Mouse (Mus musculus): Measurements from ENCODE around the gene Cpt1b.
A peak's percentile ranks its signal among the peaks of the same experiment; 100 is the strongest.

Cpt1b gene

DNA sequence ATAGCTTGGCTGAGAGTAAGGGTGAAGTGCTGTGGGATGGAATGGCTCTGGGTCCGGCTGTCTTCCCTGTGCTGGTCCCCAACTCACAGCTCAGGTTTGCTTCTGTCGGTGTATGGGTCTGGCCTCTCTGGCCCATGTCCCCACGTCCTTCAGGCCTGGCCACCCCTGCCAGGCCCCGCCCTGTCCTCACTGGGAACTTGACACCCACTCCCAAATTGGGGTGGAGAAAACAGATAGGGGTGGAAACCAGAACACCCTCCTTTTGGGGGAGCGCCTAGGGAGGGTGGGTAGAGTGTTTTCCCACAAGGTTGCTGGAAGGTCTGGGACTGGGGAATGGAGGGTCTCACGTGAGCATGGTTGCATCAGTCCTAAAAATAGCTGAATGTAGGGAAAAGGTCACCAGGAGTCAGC, at the start of gene Cpt1b:
Cpt1b (minus strand) TSS at position 153 of the 411 bp plus-strand sequence.
- DNase-seq = no peak

DNA sequence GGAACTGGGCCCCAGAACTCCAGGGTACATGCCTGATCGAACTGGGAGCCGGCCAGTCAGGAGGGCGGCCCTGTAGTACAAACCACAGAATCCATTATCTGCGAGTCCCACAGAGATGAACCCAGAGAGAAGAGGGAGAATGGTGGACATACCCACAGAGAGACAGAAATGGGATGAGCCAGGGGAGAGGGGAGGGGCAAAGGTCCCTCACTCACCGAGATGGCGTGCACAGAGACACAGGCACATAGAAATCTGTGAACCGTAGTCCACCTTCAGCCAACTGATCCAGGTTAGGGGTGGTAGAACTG, 49.6 kb upstream of the Cpt1b start:
- no peak for DNase-seq

DNA sequence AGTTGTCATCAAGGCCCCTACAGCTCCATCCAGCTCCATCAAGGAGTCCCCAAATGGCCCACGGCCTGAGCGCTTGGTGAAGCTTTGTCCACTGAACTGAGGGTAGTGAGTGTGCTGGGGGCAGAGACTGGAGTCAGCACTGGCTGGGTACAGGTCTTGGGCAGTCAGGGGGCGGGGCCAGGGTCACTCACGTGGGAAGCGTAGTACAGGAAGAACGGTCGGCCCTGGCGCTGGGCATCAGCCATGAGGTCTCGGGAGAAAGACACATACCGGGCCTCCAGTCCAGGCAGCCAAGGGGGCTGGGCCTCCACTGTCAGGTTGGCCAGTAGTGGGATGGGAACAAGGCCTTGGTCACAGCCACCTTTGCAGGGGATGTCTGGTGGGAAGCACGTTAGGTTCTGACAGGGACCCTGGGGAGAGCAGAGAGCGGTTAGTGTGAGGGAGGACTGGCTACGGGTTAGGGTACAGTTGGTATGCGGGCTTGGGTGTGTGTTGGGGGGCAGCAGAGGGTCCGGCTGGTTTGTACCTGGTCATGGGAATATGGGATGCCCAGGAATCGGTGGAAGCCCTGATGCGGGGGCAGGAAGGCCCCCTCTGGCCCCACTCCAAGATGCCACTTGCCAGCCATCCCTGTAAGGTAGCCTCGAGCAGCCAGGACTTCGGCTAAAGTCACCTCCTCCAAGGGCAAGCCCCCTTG, 49.1 kb upstream of the Cpt1b start:
- DNase-seq = no peak

DNA sequence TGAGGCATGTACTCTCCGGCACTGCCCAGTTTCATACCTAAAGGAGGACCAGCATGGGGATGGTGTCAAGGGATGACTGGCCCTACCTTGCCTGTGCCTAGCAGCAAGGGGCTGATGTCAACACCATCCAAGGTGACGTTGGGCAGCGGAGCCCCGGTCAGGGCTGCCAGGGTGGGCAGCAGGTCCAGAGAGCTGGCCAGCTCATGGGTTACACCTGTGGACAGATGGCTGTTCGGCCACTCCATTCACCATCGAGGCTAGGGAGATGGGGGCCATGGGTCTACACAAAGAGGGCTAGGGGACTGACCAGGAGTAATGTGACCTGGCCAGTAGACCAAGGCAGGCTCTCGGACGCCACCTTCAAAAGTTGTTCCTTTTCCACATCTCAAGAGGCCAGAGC, 48.3 kb upstream of the Cpt1b start:
- DNase-seq = no peak

DNA sequence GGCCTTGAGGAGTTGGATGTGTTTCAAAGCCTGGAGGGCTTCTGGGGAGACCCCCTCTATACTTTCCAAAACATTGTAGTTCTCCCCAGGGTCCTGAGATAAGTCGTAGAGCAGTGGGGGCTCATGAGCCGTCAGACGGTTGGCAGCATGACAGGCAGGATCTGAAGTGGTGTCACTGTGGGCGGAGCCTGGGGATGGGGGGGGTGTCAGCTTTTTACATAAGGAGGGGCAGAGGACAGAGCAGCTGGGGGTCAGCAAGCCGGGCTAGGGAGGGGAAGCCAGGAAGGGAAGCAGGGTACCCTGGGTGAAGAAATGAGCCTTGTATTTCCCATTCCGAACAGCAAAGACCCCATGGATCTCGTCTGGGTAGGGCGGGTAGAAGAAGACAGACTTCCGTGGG, 47.7 kb upstream of the Cpt1b start:
- DNase-seq = no peak

DNA sequence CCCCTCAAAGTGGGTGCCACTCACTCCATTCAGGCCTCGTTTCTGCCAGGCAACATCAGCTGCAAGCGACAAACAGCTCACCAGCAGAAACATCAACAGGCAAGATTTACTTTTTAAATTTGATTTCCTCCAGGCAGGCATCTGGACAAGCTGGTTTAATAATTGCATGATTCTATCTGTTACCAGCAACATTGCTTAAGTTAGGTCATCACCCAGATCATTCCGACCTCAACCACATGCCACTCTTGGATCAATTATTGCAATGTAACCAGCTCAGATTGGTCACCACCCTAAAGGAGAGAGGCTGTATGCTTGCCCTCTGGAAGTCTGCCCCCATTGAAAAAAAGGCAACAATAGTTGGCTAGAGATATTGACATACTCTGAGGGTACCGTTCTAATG, 45.8 kb upstream of the Cpt1b start:
- DNase-seq = no peak

DNA sequence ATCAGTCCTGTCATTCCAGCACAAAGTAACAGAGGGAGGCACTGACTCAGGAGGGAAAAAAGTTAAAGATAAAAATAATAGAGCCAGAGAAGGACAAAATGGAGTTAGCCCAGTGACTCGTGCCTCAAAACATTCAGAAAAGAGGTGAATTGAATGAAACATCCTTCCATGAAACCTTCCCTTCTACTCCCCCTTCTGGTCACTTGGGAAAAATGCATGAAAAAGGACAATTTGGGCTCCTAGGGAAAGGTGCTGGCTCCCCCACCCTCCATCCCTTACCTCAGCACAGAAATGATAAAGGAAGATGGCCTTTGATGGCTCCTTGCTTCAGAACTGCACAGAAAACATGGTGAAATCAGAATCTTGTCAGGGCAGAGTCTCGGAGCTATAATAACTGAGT, 42.9 kb upstream of the Cpt1b start:
- DNase-seq = peak; percentile 49

DNA sequence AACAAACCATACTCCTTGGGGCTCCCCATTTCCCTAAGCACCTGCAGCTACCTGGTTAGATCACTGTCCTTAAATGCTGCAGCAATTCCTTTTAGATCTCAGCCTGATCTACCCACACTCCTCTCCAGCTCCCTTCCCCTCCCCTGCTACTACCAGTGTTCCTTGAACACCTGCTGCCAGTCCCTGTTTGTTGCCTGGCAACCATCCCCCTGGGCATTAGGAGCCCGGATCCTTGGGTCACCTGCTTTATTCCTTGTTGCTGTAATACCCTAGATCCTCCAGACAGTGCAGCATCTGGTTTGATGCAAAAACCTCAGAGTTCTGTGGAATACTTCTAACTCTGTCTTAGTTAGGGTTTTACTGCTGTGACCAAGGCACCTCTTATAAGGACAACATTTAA, 39.4 kb upstream of the Cpt1b start:
- DNase-seq = peak; percentile 37

DNA sequence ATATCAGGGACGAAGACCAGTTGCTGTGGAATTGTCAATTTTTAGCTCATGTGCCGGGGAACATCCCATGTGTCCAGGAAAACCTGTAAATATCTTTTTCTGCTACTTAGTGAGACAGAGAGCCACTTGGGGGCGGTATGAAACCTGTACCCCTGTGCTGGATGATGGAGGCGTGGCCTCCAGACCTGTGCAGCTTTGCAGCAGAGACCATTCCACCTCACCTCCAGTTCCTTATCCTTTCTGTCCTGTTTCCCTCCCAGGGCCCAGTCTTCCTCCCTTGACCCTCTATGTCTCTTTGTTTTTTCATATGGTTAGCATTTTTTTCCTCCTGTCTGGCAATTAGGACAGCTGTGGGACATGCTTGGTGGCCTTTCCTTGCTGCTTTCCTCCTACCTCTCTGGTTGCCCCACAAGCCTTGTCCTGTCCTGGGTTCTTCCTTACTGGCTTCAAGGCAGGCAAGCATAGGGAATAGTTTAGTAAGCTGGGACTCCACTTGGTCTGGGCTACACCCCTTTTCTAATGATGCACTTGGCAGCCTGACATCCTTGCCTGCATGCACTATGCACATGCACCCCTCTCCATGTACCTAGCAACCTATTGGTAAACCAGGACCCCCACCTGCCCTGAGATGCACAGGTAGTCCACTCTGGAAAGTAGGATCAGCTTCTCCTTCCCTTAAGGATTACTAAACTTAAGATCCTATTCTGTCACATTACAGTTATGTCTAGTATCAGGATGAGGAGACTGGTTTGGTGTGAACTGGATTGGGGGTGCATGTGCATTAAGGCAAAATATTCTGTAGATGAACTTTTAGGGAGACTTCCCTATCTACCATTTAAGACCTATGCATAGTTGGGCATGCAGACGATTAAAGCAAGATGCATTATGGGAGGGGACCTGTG, 37.9 kb upstream of the Cpt1b start:
- DNase-seq = no peak

DNA sequence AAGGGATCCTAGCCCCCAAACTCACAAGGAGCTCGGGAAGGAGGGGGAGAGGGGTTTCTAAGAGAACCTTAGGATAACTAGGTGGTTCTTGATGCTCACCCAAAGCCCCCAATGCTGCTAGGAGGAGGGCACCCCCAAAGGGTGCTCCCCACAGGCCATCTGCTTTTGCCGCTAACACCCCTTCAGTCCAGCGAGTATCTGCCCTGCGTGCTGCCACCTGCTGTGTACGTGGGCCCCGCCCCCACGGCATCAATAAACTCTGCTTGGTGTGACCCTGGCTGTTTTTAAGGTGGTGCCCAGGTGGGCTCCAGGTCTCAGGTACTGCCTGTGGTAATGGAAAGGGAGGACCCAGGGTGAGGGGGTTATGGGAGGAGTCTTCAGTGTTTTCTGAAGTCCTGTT, 36.5 kb upstream of the Cpt1b start:
- DNase-seq = no peak

DNA sequence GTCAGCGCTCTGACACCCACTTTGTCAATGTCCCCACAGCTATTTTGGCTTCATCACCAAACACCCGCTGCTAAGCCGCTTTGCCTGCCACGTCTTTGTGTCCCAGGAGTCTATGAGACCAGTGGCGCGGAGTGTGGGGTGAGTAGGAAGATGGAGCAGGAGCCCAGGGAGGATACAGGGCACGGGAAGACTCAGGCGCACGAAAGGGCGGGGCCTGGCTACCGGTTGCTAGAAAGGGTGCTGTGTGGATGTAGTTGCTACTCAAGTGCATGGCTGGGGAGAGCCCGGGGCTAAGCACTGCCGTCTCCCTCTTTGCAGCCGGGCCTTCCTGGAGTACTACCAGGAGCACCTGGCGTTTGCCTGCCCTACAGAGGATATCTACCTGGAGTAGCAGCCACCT, 35.7 kb upstream of the Cpt1b start:
- no peak for DNase-seq

DNA sequence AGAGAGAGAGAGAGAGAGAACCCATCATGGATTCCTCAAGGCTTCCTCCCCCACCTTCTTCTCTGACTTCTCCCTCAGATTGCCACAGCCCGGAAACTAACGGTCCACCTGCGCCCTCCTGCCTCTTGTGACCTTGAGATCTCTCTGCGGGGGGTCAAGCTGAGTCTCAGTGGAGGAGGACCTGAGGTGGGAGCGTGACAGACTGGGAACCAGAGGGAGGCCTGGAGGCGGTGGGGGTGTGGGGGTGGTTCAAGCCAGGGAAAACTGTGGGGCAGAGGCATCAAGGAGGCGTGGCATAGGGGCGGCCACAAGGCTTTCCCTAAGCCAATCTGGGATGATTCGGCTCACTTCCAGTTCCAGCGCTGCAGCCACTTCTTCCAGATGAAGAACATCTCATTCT, 34.6 kb upstream of the Cpt1b start:
- no peak for DNase-seq

DNA sequence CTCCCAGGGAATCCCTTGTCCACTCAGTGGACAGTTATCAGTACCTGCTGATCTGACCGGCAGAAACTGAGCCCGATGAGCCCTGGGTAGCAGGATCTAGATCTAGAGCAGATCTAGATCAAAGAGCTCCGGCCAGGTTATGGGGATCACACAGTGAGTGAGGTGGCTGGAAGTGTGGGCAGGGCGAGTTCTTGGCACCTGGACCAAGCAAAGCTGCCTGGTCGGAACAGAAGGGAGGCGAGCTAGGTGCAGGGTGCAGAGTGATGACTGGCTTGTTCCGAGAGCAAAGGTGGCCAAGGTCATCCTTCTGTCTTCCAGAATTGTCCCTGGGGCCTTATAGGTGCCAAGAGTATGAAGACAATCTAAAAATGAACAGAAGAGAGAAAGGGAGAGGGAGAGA, 34.2 kb upstream of the Cpt1b start:
- no peak for DNase-seq

DNA sequence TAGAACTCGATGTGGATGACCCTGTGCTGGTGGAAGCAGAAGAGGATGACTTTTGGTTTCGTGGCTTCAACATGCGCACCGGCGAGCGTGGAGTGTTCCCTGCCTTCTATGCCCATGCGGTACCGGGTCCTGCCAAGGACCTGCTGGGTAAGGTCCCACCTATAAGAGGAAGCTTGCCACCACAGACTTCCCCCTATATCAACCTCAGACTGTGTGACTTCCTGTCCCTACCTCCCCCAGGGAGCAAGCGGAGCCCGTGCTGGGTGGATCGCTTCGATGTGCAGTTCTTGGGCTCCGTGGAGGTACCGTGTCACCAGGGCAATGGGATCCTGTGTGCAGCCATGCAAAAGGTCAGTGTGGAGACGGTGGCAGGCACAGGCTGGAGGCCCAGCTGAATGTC, 33.3 kb upstream of the Cpt1b start:
- no peak for DNase-seq

DNA sequence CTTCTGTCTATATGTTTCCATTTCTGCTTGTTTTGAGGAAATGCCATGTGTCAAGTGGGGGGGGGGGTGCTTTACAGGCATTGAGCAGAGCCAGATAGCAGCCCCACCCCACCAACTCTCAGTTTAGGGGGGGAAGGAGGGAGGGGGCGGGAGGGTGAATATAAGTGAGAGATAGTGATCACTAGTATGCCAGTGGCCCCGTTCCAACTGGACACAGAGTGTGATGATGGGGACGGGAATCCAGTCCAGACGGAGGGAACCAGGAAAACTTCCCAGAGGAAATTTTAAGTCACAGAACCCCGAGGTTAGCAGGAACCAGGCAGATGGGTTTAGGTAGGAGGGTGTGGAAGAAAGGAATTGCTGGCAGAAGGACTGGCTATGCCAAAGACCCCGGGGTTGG, 30.0 kb upstream of the Cpt1b start:
- no peak for DNase-seq

DNA sequence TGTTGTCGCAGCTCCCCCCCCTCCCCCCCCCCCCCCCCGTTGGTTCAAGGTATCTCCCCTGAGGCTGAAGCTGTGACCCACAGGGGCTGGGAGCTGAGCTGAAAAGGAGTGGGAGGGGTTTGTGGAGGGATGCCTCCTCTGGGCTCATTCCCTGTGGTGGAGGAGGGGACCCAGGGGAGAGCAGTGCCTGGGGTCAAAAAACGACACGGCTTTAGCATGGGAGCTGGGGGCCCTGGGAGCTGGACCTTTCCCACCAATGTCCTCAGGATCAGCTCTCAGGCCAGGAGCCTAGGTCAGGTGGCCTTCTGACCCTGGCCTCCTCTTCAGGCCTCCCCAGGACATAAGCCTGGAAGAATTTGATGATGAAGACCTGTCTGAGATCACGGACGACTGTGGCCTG, 29.2 kb upstream of the Cpt1b start:
- DNase-seq = no peak

DNA sequence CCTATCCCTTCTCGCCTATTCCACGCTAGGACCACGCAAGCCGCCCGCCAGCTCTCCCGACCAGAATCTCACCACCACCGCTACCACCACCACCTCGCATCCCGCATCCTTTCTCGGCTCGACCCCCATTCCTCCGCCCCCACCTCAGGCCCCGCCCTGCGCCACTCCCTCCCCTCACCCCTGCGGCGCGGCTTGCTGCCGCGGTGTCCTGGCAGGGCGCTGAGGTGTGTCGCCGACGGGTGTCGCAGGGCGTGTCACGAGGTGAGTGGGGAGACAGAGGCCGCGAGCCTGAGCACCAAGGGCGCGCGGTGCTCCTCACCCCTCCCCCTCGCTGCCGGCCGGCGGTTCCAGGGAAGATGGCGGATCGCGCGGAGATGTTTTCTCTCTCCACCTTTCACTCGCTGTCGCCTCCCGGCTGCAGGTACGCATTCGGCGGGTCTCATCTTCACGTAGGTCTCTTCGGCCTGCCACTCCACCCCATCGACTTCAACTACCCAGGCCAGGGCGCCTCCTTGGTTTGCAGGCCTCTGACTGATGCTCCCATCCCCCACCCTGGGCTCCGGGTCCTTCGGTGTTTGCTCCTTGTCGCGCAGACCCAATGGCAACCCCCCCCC, 28.3 kb upstream of the Cpt1b start, which contains the start of gene Mapk8ip2:
Mapk8ip2 (plus strand) TSS at position 49 of the 614 bp plus-strand sequence.
- DNase-seq = peak; percentile 67

DNA sequence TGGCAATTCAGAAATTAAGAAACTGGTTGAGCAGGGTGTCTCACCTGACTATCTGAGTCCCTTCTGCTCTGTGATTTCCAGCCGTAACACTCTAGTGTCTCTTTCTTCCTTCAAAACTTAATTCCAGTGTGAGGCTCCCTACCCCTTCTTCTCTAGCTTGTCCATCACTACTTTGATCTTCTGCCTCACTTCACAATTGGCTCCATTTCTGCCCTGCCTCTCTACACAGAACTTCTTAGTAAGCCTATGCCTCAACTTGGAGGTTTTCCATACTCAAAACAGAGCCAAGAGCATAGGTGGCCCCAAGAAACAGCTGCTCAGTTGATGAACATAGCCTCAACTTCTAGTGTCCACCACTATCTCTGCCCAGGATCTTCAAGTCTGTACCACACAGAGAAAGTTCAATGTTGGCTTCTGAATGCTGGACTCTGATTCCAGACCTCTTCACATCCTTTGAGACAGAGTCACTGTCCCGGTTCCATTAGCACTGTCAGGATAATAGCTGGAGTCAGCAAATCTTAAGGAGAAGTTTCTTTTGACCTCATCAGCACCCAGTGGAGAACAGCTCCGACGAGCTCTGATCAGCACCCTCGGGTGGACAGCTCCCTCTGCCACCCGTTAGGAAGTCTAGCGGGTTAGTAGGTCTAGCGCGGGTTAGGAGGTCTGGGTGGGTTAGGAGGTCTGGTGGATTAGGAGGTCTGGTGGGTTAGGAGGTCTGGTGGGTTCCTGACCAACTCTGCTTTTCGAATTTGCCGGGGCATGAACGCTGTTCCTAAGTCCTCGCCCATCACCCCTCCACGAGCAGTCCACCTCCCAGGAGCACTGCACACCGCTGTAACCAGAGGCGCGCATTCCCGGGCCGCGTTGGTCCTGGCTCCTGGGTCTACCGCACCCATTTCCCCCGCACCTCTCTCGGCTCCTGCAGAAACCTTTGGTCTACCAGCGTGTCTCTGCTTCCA, 27.5 kb upstream of the Cpt1b start:
- DNase-seq = peak; percentile 80

DNA sequence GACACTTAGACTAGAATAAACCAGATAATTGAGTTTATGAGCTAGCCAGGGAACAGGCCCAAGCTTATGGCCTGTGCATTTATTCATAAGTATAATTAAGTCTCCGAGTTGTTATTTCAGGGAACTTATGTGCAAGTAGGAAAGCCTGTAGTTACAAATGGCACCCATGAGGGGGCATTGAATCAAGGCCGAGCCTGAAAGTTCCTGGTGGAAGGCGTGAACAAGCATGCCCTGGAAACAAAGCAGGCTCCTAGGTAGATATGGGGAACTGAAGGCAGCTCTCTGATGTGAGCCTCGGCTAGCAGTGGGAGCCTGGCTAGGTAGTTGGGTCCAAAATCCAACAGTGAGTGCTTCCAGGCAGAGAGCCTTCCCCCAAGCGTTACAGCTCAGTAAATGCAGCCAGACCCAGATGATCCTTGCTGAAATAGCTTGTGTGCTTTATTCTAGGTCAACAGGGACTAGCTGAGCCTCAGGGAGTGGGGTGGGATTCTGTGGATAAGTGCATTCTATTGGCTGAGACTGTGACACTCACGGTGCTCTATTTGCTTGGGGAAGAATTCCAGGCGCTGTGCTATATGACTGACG, 16.9 kb upstream of the Cpt1b start:
- peak; percentile 39 for DNase-seq

DNA sequence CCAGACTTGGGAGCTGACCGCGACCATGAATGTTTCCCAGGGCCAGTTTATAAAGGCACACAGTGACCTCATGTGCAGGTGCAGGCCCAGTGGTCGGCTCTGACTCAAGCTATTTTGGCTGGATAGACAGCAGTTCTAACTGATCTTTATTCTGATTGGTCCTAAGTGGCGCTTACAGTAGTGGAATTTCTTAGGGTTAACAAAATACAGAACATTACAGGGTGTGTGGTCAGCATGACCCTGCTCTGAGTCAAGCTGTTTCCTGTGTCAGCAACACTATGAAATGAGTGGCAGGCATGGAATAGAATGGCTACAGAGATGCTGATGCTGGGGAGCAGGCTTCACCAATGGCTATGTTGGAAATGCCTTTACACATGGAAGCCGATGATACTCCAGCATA, 10.2 kb upstream of the Cpt1b start:
- no peak for DNase-seq

DNA sequence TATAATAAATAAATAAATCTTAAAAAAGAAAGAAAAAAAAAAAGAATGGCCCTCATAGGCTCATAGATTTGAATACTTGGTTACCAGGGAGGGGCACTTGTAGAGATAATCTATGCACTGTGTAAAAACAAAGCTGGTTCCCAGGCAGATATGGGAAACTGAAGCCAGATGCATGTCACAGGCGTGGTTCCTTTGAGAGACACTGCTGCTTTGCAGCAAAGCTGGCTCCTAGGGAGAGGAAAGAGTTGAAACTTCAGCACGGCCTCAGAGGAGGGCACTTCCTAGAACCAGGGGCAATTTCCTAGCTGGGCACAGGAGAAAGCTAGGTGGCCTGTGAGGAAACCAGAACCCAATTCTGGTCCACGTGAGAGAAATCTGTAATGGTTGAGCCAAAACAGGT, 8.5 kb upstream of the Cpt1b start:
- no peak for DNase-seq

DNA sequence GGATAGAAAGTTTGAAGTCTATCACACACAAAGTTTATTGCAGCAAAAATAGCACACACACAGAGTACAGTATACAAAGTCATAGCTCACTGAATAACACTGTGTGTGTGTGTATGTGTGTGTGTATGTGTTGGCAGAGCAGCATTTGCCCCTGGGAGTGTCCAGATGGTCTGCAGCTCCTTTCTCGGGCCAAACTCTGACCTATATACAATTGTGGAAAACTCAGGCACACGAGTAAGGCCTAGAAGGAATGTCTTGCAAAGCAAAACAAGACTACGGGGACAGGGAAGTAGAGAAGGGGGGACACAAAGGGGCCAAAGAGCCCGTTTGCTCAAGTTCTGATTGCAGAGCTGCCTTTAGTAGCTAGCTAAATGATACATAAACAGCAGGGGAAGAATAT, 7.3 kb upstream of the Cpt1b start:
- no peak for DNase-seq

DNA sequence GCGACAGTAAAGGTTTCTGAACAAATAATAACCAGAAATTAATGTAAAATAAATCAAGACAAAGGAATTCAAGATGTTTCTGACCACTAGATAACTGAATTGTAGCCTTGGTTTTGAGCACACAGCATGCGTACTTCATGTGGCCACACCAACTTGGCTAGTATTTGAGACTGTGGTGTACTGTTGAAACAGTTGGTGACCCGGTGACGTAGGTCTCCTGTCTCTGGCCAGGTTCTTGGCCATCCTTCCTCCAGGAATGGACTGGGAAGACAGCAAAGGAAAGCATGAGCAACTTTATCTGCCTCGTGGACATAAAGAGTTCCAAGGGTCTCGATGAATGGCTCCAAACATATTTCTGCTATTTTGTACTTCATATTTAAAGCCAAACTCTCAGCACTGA, 6.1 kb upstream of the Cpt1b start:
- no peak for DNase-seq

All from embryo, embryonic 11 days (tissue).